Mouse (Mus musculus) ES-E14 (cell line): ENCODE measurements at regions not wholly inside any gene's neighbourhood (a gene's known extent, or its start where the extent isn't known, plus 50 kb on each side); places are given as distances from the start of the nearest gene placed in this dataset.

Source experiments
- DNase-seq: peaks from one replicate; pipeline ENCODE4 v3.0.0-alpha.2; 2013; ENCODE audit warnings: low read depth, low spot score
- H3K27ac ChIP-seq: 2 replicates; pipeline ENCODE4 v1.5.1; 2012; ENCODE audit warnings: low read depth, mild to moderate bottlenecking, low read length, moderate library complexity, mixed read lengths; ENCODE audit not compliant: poor library complexity, insufficient read depth, severe bottlenecking
- H3K36me3 ChIP-seq: 2 replicates; pipeline ENCODE4 v1.6.1; 2012; ENCODE audit warnings: mild to moderate bottlenecking, low read length, moderate library complexity, mixed read lengths; ENCODE audit not compliant: control insufficient read depth, poor library complexity, insufficient read depth, severe bottlenecking
- H3K4me1 ChIP-seq, 2 experiments: fragments of 150-350 bp in 1 of 2; sonication (generic) in 1 of 2; 2 replicates each; pipeline ENCODE4 v1.6.1; 2012; ENCODE audit warnings: low read length in 2 of 2, mild to moderate bottlenecking in 1 of 2, mixed read lengths in 1 of 2; ENCODE audit not compliant: control insufficient read depth in 2 of 2, insufficient read depth in 2 of 2, poor library complexity in 1 of 2
- H3K4me3 ChIP-seq, 2 experiments: fragments of 150-350 bp in 1 of 2; sonication (generic) in 1 of 2; 2 replicates each; pipeline ENCODE4 v1.5.1; 2012; ENCODE audit warnings: low read length in 2 of 2, low read depth in 1 of 2, mild to moderate bottlenecking in 1 of 2, mixed read lengths in 1 of 2; ENCODE audit not compliant: insufficient read depth in 1 of 2, poor library complexity in 1 of 2, severe bottlenecking in 1 of 2
- H3K9ac ChIP-seq: 2 replicates; pipeline ENCODE4 v1.6.1; 2012; ENCODE audit warnings: low read depth, mild to moderate bottlenecking, low read length, mixed read lengths; ENCODE audit not compliant: poor library complexity, insufficient read depth, severe bottlenecking
- H3K9me3 ChIP-seq: fragments of 150-350 bp; sonication (generic); 2 replicates; pipeline ENCODE4 v1.6.1; 2012; ENCODE audit warnings: low read depth, mild to moderate bottlenecking, low read length; ENCODE audit not compliant: control insufficient read depth, insufficient read depth
- CHD2 ChIP-seq: IDR thresholded peaks from 2 replicates; pipeline ENCODE4 v1.6.1; 2014; ENCODE audit warnings: mild to moderate bottlenecking, low read depth, low read length, inconsistent platforms
- HCFC1 ChIP-seq: IDR thresholded peaks from 2 replicates; pipeline ENCODE4 v1.6.1; 2012; ENCODE audit warnings: low read length, inconsistent platforms, borderline replicate concordance; ENCODE audit not compliant: insufficient read depth
- MAFK ChIP-seq: IDR thresholded peaks from 2 replicates; pipeline ENCODE4 v1.6.1; 2014; ENCODE audit warnings: mild to moderate bottlenecking, low read depth, low read length, inconsistent platforms; ENCODE audit not compliant: insufficient read depth
- ZC3H11A ChIP-seq: IDR thresholded peaks from 2 replicates; pipeline ENCODE4 v1.6.1; 2012; ENCODE audit warnings: low read depth, mild to moderate bottlenecking, inconsistent platforms, low read length, borderline replicate concordance
- ZNF384 ChIP-seq: IDR thresholded peaks from 2 replicates; pipeline ENCODE4 v1.6.1; 2012; ENCODE audit warnings: low read depth, low read length, inconsistent platforms
- in situ Hi-C, 2 experiments: fragments of 600-800 bp; cut with MboI; formaldehyde crosslinking; loops; one replicate each; pipeline ENCODE4 v1.15.1; 2025; ENCODE audit warnings: low sequenced_read_pairs in 2 of 2, inconsistent platforms in 1 of 2; ENCODE audit not compliant: unreplicated experiment in 2 of 2

DNA sequence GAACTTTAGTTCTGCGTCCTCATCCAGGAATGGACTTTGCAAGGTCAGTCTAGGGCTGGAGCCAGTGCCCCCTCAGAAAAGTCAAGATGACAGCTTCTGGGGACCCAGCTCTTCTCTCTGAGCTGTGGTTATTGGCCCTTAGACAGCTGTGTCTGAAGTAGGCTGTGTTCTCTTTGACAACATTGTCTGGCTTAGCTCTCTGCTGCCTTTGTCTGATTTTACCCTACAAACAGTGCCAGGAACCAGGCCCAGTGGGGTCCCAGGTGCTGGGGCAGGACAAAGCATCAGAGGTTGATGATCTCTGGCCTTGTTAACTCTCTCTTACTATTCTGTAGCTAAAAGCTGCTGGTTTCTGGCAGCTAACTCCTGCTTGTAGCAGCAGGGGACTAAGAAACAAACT, 54.9 kb upstream of the Ano6 start:
- H3K4me1 ChIP-seq = no peaks in the 10 kb centered on the region
- no peak overlapping the region for H3K9ac ChIP-seq
- no peak for DNase-seq
- in situ Hi-C loops = no loop called here
- H3K36me3 ChIP-seq = no peaks in the 10 kb centered on the region
- no peak overlapping the region for H3K4me3 ChIP-seq
- H3K9me3 ChIP-seq = no peaks in the 10 kb centered on the region
- no peak for TF ChIP-seq MAFK
- no peak for TF ChIP-seq ZC3H11A
- no peak for TF ChIP-seq CHD2
- TF ChIP-seq HCFC1 = no peak
- TF ChIP-seq ZNF384 = no peak
- no peak overlapping the region for H3K27ac ChIP-seq
